Mouse (Mus musculus): ENCODE results near the gene Mmp25. TPM values are rescaled to one million over a fixed set of nuclear protein-coding genes. Genes with fewer than 3 reads are reported as not detected.

Mmp25 gene
- polyA plus RNA-seq, 1 experiment from 2014 or later = 0.26 TPM

GRCm38 (mm10) chr17:23673424-23674073 is 28.5 kb upstream of the Mmp25 start, which contains the start of the genes Hcfc1r1 and Thoc6:
Hcfc1r1 (plus strand) TSS chr17:23673596.
Thoc6 (minus strand) TSS chr17:23673882.
- Histone ChIP-seq H3K9ac (ENCODE audit: low read length) (peak within 1 kb of the TSS; percentile 91), H3K36me3 (ENCODE audit: control insufficient read depth, insufficient read depth, low read length) (peaks cover 21% of the 10 kb centered on the region), H3K9me3 (ENCODE audit: control insufficient read depth, low read length) (no peaks in the 10 kb centered on the region), H3K4me2 (ENCODE audit: low read length) (peak within 1 kb of the TSS; percentile 85), H3K27me3 (ENCODE audit: control insufficient read depth, insufficient read depth, low read length) (peaks cover 9% of the 10 kb centered on the region), H3K4me1 (ENCODE audit: control insufficient read depth in 2 of 2, insufficient read depth in 2 of 2, low read length in 2 of 2) (peaks cover 12 to 34% of the 10 kb centered on the region in 2 experiments), H3K27ac (replicated peaks in 1 of 2; ENCODE audit: control insufficient read depth in 1 of 2, insufficient read depth in 1 of 2, low read depth in 2 of 2, low read length in 2 of 2) (peak within 1 kb of the TSS; percentile 97 to 99), H3K4me3 (ENCODE audit: control insufficient read depth in 1 of 2, insufficient read depth in 1 of 2, low read depth in 1 of 2, low read length in 2 of 2) (peak within 1 kb of the TSS; percentile 72 to 95)
- peak; percentile 85 for ATAC-seq (ENCODE audit: insufficient number of reproducible peaks, insufficient read depth, low FRiP score, low read depth)
- WGBS = 0% methylated on average over 45 of the region's 45 CpGs

GRCm38 (mm10) chr17:23672761-23673160 is 27.7 kb upstream of the Mmp25 start:
- H3K4me1 ChIP-seq (ENCODE audit: control insufficient read depth in 2 of 2, insufficient read depth in 2 of 2, low read length in 2 of 2) = peaks cover 12 to 34% of the 10 kb centered on the region in 2 experiments
- H3K9me3 ChIP-seq (ENCODE audit: control insufficient read depth, low read length) = no peaks in the 10 kb centered on the region
- no peak for ATAC-seq (ENCODE audit: insufficient number of reproducible peaks, insufficient read depth, low FRiP score, low read depth)
- WGBS = 60% methylated on average over 3 of the region's 3 CpGs
- H3K27ac ChIP-seq (replicated peaks in 1 of 2; ENCODE audit: control insufficient read depth in 1 of 2, insufficient read depth in 1 of 2, low read depth in 2 of 2, low read length in 2 of 2) = 0 out of 4 replicates have a peak overlapping the region, but pooled peaks of 1 of the 2 experiments have one; percentile 17
- peak overlapping the region in 1 of 2 experiments; percentile 72; a peak in 2 of 4 replicates for H3K4me3 ChIP-seq (ENCODE audit: control insufficient read depth in 1 of 2, insufficient read depth in 1 of 2, low read depth in 1 of 2, low read length in 2 of 2)
- peak overlapping the region; percentile 85 for H3K4me2 ChIP-seq (ENCODE audit: low read length)
- peaks cover 29% of the 10 kb centered on the region for H3K36me3 ChIP-seq (ENCODE audit: control insufficient read depth, insufficient read depth, low read length)
- peak overlapping the region; percentile 91 for H3K9ac ChIP-seq (ENCODE audit: low read length)
- 0 out of 2 replicates have a peak, but pooled peaks cover under 1% of the 10 kb centered on the region for H3K27me3 ChIP-seq (ENCODE audit: control insufficient read depth, insufficient read depth, low read length)

GRCm38 (mm10) chr17:23671519-23671918 is 26.4 kb upstream of the Mmp25 start:
- H3K27ac ChIP-seq (replicated peaks in 1 of 2; ENCODE audit: control insufficient read depth in 1 of 2, insufficient read depth in 1 of 2, low read depth in 2 of 2, low read length in 2 of 2) = no peak overlapping the region
- no peaks in the 10 kb centered on the region for H3K27me3 ChIP-seq (ENCODE audit: control insufficient read depth, insufficient read depth, low read length)
- no peak overlapping the region for H3K4me3 ChIP-seq (ENCODE audit: control insufficient read depth in 1 of 2, insufficient read depth in 1 of 2, low read depth in 1 of 2, low read length in 2 of 2)
- WGBS = 90% methylated on average over 3 of the region's 3 CpGs
- no peak overlapping the region for H3K9ac ChIP-seq (ENCODE audit: low read length)
- H3K36me3 ChIP-seq (ENCODE audit: control insufficient read depth, insufficient read depth, low read length) = peaks cover 41% of the 10 kb centered on the region
- no peak overlapping the region for H3K4me2 ChIP-seq (ENCODE audit: low read length)
- H3K9me3 ChIP-seq (ENCODE audit: control insufficient read depth, low read length) = no peaks in the 10 kb centered on the region
- ATAC-seq (ENCODE audit: insufficient number of reproducible peaks, insufficient read depth, low FRiP score, low read depth) = no peak
- H3K4me1 ChIP-seq (ENCODE audit: control insufficient read depth in 2 of 2, insufficient read depth in 2 of 2, low read length in 2 of 2) = peaks cover 12 to 30% of the 10 kb centered on the region in 2 experiments

GRCm38 (mm10) chr17:23670516-23671074 is 25.5 kb upstream of the Mmp25 start:
- H3K9ac ChIP-seq (ENCODE audit: low read length) = no peak overlapping the region
- no peaks in the 10 kb centered on the region for H3K9me3 ChIP-seq (ENCODE audit: control insufficient read depth, low read length)
- no peak overlapping the region for H3K4me2 ChIP-seq (ENCODE audit: low read length)
- H3K27ac ChIP-seq (replicated peaks in 1 of 2; ENCODE audit: control insufficient read depth in 1 of 2, insufficient read depth in 1 of 2, low read depth in 2 of 2, low read length in 2 of 2) = no peak overlapping the region
- H3K4me1 ChIP-seq (ENCODE audit: control insufficient read depth in 2 of 2, insufficient read depth in 2 of 2, low read length in 2 of 2) = peaks cover 11 to 21% of the 10 kb centered on the region in 2 experiments
- ATAC-seq (ENCODE audit: insufficient number of reproducible peaks, insufficient read depth, low FRiP score, low read depth) = no peak
- 88% methylated on average over 7 of the region's 7 CpGs for WGBS
- H3K4me3 ChIP-seq (ENCODE audit: control insufficient read depth in 1 of 2, insufficient read depth in 1 of 2, low read depth in 1 of 2, low read length in 2 of 2) = no peak overlapping the region
- H3K36me3 ChIP-seq (ENCODE audit: control insufficient read depth, insufficient read depth, low read length) = peaks cover 45% of the 10 kb centered on the region
- H3K27me3 ChIP-seq (ENCODE audit: control insufficient read depth, insufficient read depth, low read length) = no peaks in the 10 kb centered on the region

- WGBS = 73% methylated on average over 14 of the region's 14 CpGs
- no peak overlapping the region for H3K4me2 ChIP-seq (ENCODE audit: low read length)
- no peak overlapping the region for H3K9ac ChIP-seq (ENCODE audit: low read length)
- peaks cover 44% of the 10 kb centered on the region for H3K36me3 ChIP-seq (ENCODE audit: control insufficient read depth, insufficient read depth, low read length)
- H3K4me1 ChIP-seq (ENCODE audit: control insufficient read depth in 2 of 2, insufficient read depth in 2 of 2, low read length in 2 of 2) = peaks cover 0 to 2% of the 10 kb centered on the region in 2 experiments; a peak in 1 of 4 replicates
- no peak overlapping the region for H3K27ac ChIP-seq (replicated peaks in 1 of 2; ENCODE audit: control insufficient read depth in 1 of 2, insufficient read depth in 1 of 2, low read depth in 2 of 2, low read length in 2 of 2)
- no peaks in the 10 kb centered on the region for H3K9me3 ChIP-seq (ENCODE audit: control insufficient read depth, low read length)
- peaks cover 27% of the 10 kb centered on the region for H3K27me3 ChIP-seq (ENCODE audit: control insufficient read depth, insufficient read depth, low read length)
- no peak overlapping the region for H3K4me3 ChIP-seq (ENCODE audit: control insufficient read depth in 1 of 2, insufficient read depth in 1 of 2, low read depth in 1 of 2, low read length in 2 of 2)
- ATAC-seq (ENCODE audit: insufficient number of reproducible peaks, insufficient read depth, low FRiP score, low read depth) = no peak
Observed at GRCm38 (mm10) chr17:23665511-23665910, 20.4 kb upstream of the Mmp25 start.

- 17% methylated on average over 5 of the region's 5 CpGs for WGBS
Observed at GRCm38 (mm10) chr17:23664556-23665021, 19.5 kb upstream of the Mmp25 start.

GRCm38 (mm10) chr17:23661526-23661925 is 16.4 kb upstream of the Mmp25 start:
- no peak for ATAC-seq (ENCODE audit: insufficient number of reproducible peaks, insufficient read depth, low FRiP score, low read depth)
- H3K4me2 ChIP-seq (ENCODE audit: low read length) = no peak overlapping the region
- WGBS = 2% methylated on average over 9 of the region's 9 CpGs
- H3K27me3 ChIP-seq (ENCODE audit: control insufficient read depth, insufficient read depth, low read length) = peaks cover 46% of the 10 kb centered on the region
- H3K36me3 ChIP-seq (ENCODE audit: control insufficient read depth, insufficient read depth, low read length) = peaks cover 4% of the 10 kb centered on the region
- no peak overlapping the region for H3K9ac ChIP-seq (ENCODE audit: low read length)
- H3K27ac ChIP-seq (replicated peaks in 1 of 2; ENCODE audit: control insufficient read depth in 1 of 2, insufficient read depth in 1 of 2, low read depth in 2 of 2, low read length in 2 of 2) = no peak overlapping the region
- peaks cover 0 to 3% of the 10 kb centered on the region in 2 experiments; a peak in 1 of 4 replicates for H3K4me1 ChIP-seq (ENCODE audit: control insufficient read depth in 2 of 2, insufficient read depth in 2 of 2, low read length in 2 of 2)
- no peaks in the 10 kb centered on the region for H3K9me3 ChIP-seq (ENCODE audit: control insufficient read depth, low read length)
- H3K4me3 ChIP-seq (ENCODE audit: control insufficient read depth in 1 of 2, insufficient read depth in 1 of 2, low read depth in 1 of 2, low read length in 2 of 2) = no peak overlapping the region

More at GRCm38 (mm10) chr17:23664556-23665021, 19.5 kb upstream of the Mmp25 start:
- H3K4me3 ChIP-seq (ENCODE audit: control insufficient read depth in 1 of 2, insufficient read depth in 1 of 2, low read depth in 1 of 2, low read length in 2 of 2) = no peak overlapping the region
- peaks cover 35% of the 10 kb centered on the region for H3K36me3 ChIP-seq (ENCODE audit: control insufficient read depth, insufficient read depth, low read length)
- peaks cover 36% of the 10 kb centered on the region for H3K27me3 ChIP-seq (ENCODE audit: control insufficient read depth, insufficient read depth, low read length)
- no peak overlapping the region for H3K4me2 ChIP-seq (ENCODE audit: low read length)
- ATAC-seq (ENCODE audit: insufficient number of reproducible peaks, insufficient read depth, low FRiP score, low read depth) = no peak
- no peak overlapping the region for H3K9ac ChIP-seq (ENCODE audit: low read length)
- H3K27ac ChIP-seq (replicated peaks in 1 of 2; ENCODE audit: control insufficient read depth in 1 of 2, insufficient read depth in 1 of 2, low read depth in 2 of 2, low read length in 2 of 2) = no peak overlapping the region
- no peaks in the 10 kb centered on the region for H3K9me3 ChIP-seq (ENCODE audit: control insufficient read depth, low read length)
- H3K4me1 ChIP-seq (ENCODE audit: control insufficient read depth in 2 of 2, insufficient read depth in 2 of 2, low read length in 2 of 2) = peaks cover 0 to 3% of the 10 kb centered on the region in 2 experiments; a peak in 1 of 4 replicates
